Mouse (Mus musculus) megakaryocyte-erythroid progenitor cell, adult 5 weeks (primary cell): ENCODE measurements around the gene Col15a1. TPM values are rescaled to one million over a fixed set of nuclear protein-coding genes. Genes with fewer than 3 reads are reported as not detected.

ENCODE experiments used
- polyA plus RNA-seq: library from polyadenylated mRNA; stranded (reverse); fragments of >175 nt; gene quantifications from 2 replicates; pipeline ENCODE4 v1.2.3, GENCODE M21; 2012

Col15a1 gene
- polyA plus RNA-seq, result 0.11 TPM in 1 of 2 replicates, not detected in the other

GRCm38 (mm10) chr4:47207969-47208420 is at the start of gene Col15a1:
TSS of gene Col15a1 (plus strand) at chr4:47208161.

GRCm38 (mm10) chr4:47352803-47353388 is 144.9 kb downstream of the Col15a1 start, which contains the start of gene Tgfbr1:
TSS of gene Tgfbr1 (plus strand) at chr4:47353222.

Other genes with a start within 250 kb of the Col15a1 start
- gene Gabbr2, start 216.3 kb upstream of the Col15a1 start, polyA plus RNA-seq, result not detected in 2 replicates
- 0.40 and 1.1 TPM in 2 replicates for gene Anks6, start 150.7 kb upstream of the Col15a1 start, polyA plus RNA-seq
- gene Galnt12, start 116.3 kb upstream of the Col15a1 start, polyA plus RNA-seq, result 0.86 and 1.6 TPM in 2 replicates
- 1.6 and 1.7 TPM in 2 replicates for gene Tgfbr1, start 145.1 kb downstream of the Col15a1 start, polyA plus RNA-seq